Mouse (Mus musculus): ENCODE data around the gene Ccdc155. TPM values are rescaled to one million over a fixed set of nuclear protein-coding genes. Genes with fewer than 3 reads are reported as not detected.
A peak's percentile ranks its signal among the peaks of the same experiment; 100 is the strongest.

Gene Ccdc155
- total and polyA plus RNA-seq, 2 experiments = not detected

DNA sequence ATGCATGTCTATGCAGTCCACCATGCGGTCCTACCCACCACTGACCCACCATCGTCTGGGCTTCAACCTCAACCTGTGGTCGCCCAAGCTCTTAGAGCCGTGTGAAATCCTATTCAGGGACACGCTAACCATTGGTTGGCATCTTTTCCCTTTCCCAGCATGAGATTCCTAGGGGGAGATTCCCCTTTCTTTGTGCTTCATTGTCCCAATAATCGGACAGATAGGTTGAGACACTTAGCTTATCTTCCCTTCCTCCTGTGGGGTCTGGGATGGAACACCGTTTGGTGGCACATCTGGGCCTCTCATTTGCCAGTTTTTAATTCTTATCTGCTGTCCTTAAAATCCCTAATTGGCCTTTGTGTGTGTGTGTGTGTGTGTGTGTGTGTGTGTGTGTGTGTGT is 35.4 kb upstream of the Ccdc155 start:
- Histone ChIP-seq H3K27me3 (ENCODE audit: control insufficient read depth, insufficient read depth, low read length) (no peaks in the 10 kb centered on the region), H3K4me3 (ENCODE audit: insufficient read depth, low read depth, low read length) (no peak overlapping the region), H3K4me1 (ENCODE audit: control insufficient read depth, insufficient read depth, low read length) (no peaks in the 10 kb centered on the region), H3K79me2 (ENCODE audit: control insufficient read depth, insufficient read depth, low read length) (no peaks in the 10 kb centered on the region), H3K9ac (ENCODE audit: low read depth, low read length) (no peak overlapping the region), H3K27ac (replicated peaks; ENCODE audit: insufficient read depth, low read depth, low read length) (no peak overlapping the region), H3K36me3 (ENCODE audit: control insufficient read depth, insufficient read depth, low read length) (no peaks in the 10 kb centered on the region)
- WGBS = 96% methylated on average over 7 of the region's 7 CpGs
- DNase-seq (ENCODE audit: extremely low read depth, low read depth, low spot score) = no peak
- no peak for TF ChIP-seq POLR2A (IDR thresholded peaks at IDR 0.05; ENCODE audit: extremely low read depth, insufficient read depth, low read length)
- no peak for TF ChIP-seq CTCF (IDR thresholded peaks at IDR 0.05; ENCODE audit: low read depth, low read length)

GRCm38 (mm10) chr7:45238723-45239496 is 34.2 kb upstream of the Ccdc155 start, which contains the start of gene Cd37:
TSS of gene Cd37 (minus strand) at chr7:45239115.
- TF ChIP-seq POLR2A (IDR thresholded peaks at IDR 0.05; ENCODE audit: extremely low read depth, insufficient read depth, low read length) = no peak
- TF ChIP-seq CTCF (IDR thresholded peaks at IDR 0.05; ENCODE audit: low read depth, low read length) = no peak
- H3K4me1 ChIP-seq (ENCODE audit: control insufficient read depth, insufficient read depth, low read length) = peaks cover 4% of the 10 kb centered on the region; the same call in 1 of the 2 replicates
- no peak for DNase-seq (ENCODE audit: extremely low read depth, low read depth, low spot score)
- no peaks in the 10 kb centered on the region for H3K36me3 ChIP-seq (ENCODE audit: control insufficient read depth, insufficient read depth, low read length)
- H3K79me2 ChIP-seq (ENCODE audit: control insufficient read depth, insufficient read depth, low read length) = no peaks in the 10 kb centered on the region
- no peak within 1 kb of the TSS; the same call in none of the 2 replicates for H3K4me3 ChIP-seq (ENCODE audit: insufficient read depth, low read depth, low read length)
- 0 out of 2 replicates have a peak within 1 kb of the TSS, but pooled peaks have one; percentile 43 for H3K9ac ChIP-seq (ENCODE audit: low read depth, low read length)
- 0 out of 2 replicates have a peak within 1 kb of the TSS, but pooled peaks have one; percentile 12 for H3K27ac ChIP-seq (replicated peaks; ENCODE audit: insufficient read depth, low read depth, low read length)
- WGBS = 44% methylated on average over 20 of the region's 20 CpGs
- peaks cover 4% of the 10 kb centered on the region; the same call in 1 of the 2 replicates for H3K27me3 ChIP-seq (ENCODE audit: control insufficient read depth, insufficient read depth, low read length)

DNA sequence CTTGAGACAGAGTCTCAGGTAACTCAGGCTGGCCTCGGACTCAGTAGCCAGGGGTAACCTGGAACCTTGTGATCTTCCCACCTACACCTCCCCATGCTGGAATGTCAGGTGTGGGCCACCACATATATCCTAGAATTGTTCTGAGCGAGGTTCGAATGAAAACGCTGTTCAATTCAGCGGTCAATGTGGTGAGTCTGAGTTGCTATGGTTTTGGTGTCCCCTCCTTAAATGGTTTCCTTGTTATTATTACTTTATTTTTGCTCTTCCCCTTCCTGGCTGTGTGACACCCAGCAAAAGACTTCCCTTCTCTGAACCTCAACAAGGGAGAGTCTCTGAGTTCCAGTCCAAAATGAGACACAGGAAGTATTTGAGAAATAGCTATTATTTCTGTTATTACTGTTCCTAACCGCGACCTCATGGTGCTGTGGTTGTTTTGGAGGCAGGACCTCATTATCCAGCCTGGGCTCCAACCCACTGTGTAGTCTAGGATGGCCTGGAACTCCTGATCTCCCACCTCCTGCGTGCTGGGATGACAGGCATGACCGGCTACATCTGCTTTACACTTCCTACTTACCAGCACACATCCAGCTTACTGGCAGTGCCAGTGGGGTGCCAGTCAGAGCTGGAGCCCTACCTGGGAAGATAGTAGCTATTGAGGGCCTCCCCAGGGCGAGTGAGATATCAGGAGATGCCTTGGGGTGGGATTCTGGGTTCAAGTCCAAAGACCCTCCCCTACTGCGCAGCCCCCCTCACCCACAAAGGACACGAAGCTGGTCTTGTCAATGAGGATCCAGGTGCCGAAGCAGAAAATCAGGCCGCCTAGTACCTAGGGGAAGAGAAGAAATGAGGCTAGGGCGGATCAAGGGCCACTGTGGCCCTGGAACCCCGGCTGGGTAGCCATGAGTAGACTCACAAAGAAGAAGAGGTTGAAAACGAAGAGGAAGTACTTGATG is 33.3 kb upstream of the Ccdc155 start:
- peaks cover 4% of the 10 kb centered on the region; the same call in 1 of the 2 replicates for H3K4me1 ChIP-seq (ENCODE audit: control insufficient read depth, insufficient read depth, low read length)
- 0 out of 2 replicates have a peak overlapping the region, but pooled peaks have one; percentile 43 for H3K9ac ChIP-seq (ENCODE audit: low read depth, low read length)
- 0 out of 2 replicates have a peak overlapping the region, but pooled peaks have one; percentile 12 for H3K27ac ChIP-seq (replicated peaks; ENCODE audit: insufficient read depth, low read depth, low read length)
- H3K36me3 ChIP-seq (ENCODE audit: control insufficient read depth, insufficient read depth, low read length) = no peaks in the 10 kb centered on the region
- DNase-seq (ENCODE audit: extremely low read depth, low read depth, low spot score) = peak; percentile 23
- TF ChIP-seq POLR2A (IDR thresholded peaks at IDR 0.05; ENCODE audit: extremely low read depth, insufficient read depth, low read length) (no peak), CTCF (IDR thresholded peaks at IDR 0.05; ENCODE audit: low read depth, low read length) (no peak)
- peaks cover 4% of the 10 kb centered on the region; the same call in 1 of the 2 replicates for H3K27me3 ChIP-seq (ENCODE audit: control insufficient read depth, insufficient read depth, low read length)
- no peak overlapping the region; the same call in 1 of the 2 replicates for H3K4me3 ChIP-seq (ENCODE audit: insufficient read depth, low read depth, low read length)
- WGBS = 76% methylated on average over 17 of the region's 17 CpGs
- no peaks in the 10 kb centered on the region for H3K79me2 ChIP-seq (ENCODE audit: control insufficient read depth, insufficient read depth, low read length)

- no peaks in the 10 kb centered on the region for H3K36me3 ChIP-seq (ENCODE audit: control insufficient read depth, insufficient read depth, low read length)
- WGBS = 68% methylated on average over 17 of the region's 17 CpGs
- DNase-seq (ENCODE audit: extremely low read depth, low read depth, low spot score) = no peak
- no peak overlapping the region for H3K9ac ChIP-seq (ENCODE audit: low read depth, low read length)
- no peak for TF ChIP-seq POLR2A (IDR thresholded peaks at IDR 0.05; ENCODE audit: extremely low read depth, insufficient read depth, low read length)
- no peak for TF ChIP-seq CTCF (IDR thresholded peaks at IDR 0.05; ENCODE audit: low read depth, low read length)
- H3K4me1 ChIP-seq (ENCODE audit: control insufficient read depth, insufficient read depth, low read length) = peaks cover 4% of the 10 kb centered on the region; the same call in 1 of the 2 replicates
- H3K27me3 ChIP-seq (ENCODE audit: control insufficient read depth, insufficient read depth, low read length) = peaks cover 4% of the 10 kb centered on the region; the same call in 1 of the 2 replicates
- no peak overlapping the region for H3K27ac ChIP-seq (replicated peaks; ENCODE audit: insufficient read depth, low read depth, low read length)
- H3K4me3 ChIP-seq (ENCODE audit: insufficient read depth, low read depth, low read length) = no peak overlapping the region
- H3K79me2 ChIP-seq (ENCODE audit: control insufficient read depth, insufficient read depth, low read length) = no peaks in the 10 kb centered on the region
Observed at GRCm38 (mm10) chr7:45235656-45236180, 31.0 kb upstream of the Ccdc155 start.

DNA sequence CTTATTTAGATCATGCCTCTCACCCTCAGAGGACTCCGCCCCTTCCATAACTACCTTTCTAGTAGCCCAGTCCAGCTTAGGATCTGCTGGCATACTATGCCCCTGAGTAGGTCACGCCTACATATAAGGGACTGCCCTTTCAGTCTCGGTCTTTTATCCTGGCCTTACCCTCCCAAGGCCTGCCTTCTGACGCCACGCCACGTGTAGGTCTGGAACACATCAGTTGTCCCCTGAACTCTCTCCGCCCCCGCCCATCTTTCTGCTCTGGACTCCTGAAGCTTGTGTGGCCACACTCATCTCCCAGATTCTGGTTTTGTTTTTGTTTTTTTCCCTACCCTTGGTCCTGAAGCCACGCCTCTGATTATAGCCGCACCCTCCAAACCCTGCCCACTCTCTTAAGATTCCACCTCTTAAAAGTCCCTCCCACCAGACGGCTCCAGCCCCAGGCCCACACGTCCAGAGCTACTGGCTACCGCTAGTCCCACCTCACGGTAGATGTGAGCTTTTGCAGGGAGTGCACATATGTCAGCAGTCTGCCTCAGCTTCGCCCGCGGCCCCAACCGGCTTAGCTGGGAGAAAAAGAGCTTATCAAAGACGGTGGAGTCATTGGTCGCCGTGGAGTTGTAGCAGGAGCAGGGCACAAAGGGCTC is 30.4 kb upstream of the Ccdc155 start:
- H3K4me3 ChIP-seq (ENCODE audit: insufficient read depth, low read depth, low read length) = 0 out of 2 replicates have a peak overlapping the region, but pooled peaks have one; percentile 8
- peaks cover 4% of the 10 kb centered on the region; the same call in 1 of the 2 replicates for H3K4me1 ChIP-seq (ENCODE audit: control insufficient read depth, insufficient read depth, low read length)
- WGBS = 24% methylated on average over 21 of the region's 21 CpGs
- H3K9ac ChIP-seq (ENCODE audit: low read depth, low read length) = no peak overlapping the region
- peaks cover 4% of the 10 kb centered on the region; the same call in 1 of the 2 replicates for H3K27me3 ChIP-seq (ENCODE audit: control insufficient read depth, insufficient read depth, low read length)
- peak; percentile 27 for DNase-seq (ENCODE audit: extremely low read depth, low read depth, low spot score)
- H3K27ac ChIP-seq (replicated peaks; ENCODE audit: insufficient read depth, low read depth, low read length) = no peak overlapping the region
- H3K36me3 ChIP-seq (ENCODE audit: control insufficient read depth, insufficient read depth, low read length) = no peaks in the 10 kb centered on the region
- no peaks in the 10 kb centered on the region for H3K79me2 ChIP-seq (ENCODE audit: control insufficient read depth, insufficient read depth, low read length)
- no peak for TF ChIP-seq POLR2A (IDR thresholded peaks at IDR 0.05; ENCODE audit: extremely low read depth, insufficient read depth, low read length)
- TF ChIP-seq CTCF (IDR thresholded peaks at IDR 0.05; ENCODE audit: low read depth, low read length) = no peak
